Mouse (Mus musculus): ENCODE results near the gene Slc46a1. TPM values are rescaled to one million over a fixed set of nuclear protein-coding genes. Genes with fewer than 3 reads are reported as not detected.
A peak's percentile ranks its signal among the peaks of the same experiment; 100 is the strongest.

Slc46a1 gene
- polyA plus RNA-seq, 1 experiment from 2014 or later: 13.0 TPM

GRCm38 (mm10) chr11:78483639-78484038 is 18.1 kb downstream of the Slc46a1 start:
- Histone ChIP-seq H3K4me3 (ENCODE audit: low read depth, low read length) (no peak overlapping the region), H3K27me3 (ENCODE audit: control insufficient read depth, insufficient read depth, low read length) (peaks cover 16% of the 10 kb centered on the region), H3K36me3 (replicated peaks; ENCODE audit: control insufficient read depth, insufficient read depth, low read depth, low read length) (no peaks in the 10 kb centered on the region), H3K27ac (replicated peaks; ENCODE audit: low read depth, low read length) (no peak overlapping the region), H3K9me3 (replicated peaks; ENCODE audit: control insufficient read depth, low read length) (no peaks in the 10 kb centered on the region), H3K4me2 (ENCODE audit: low read depth, low read length) (no peak overlapping the region), H3K9ac (replicated peaks; ENCODE audit: low read length) (no peak overlapping the region), H3K4me1 (ENCODE audit: control insufficient read depth, insufficient read depth, low read length) (no peaks in the 10 kb centered on the region)
- ATAC-seq (replicated peaks; ENCODE audit: insufficient number of reproducible peaks, low FRiP score, low TSS enrichment, low read depth) (no peak), DNase-seq (ENCODE audit: low spot score) (no peak)
- 61% methylated on average over 7 of the region's 7 CpGs for WGBS

- Histone ChIP-seq H3K9me3 (replicated peaks; ENCODE audit: control insufficient read depth, low read length) (no peaks in the 10 kb centered on the region), H3K27me3 (ENCODE audit: control insufficient read depth, insufficient read depth, low read length) (peaks cover 45% of the 10 kb centered on the region), H3K4me1 (ENCODE audit: control insufficient read depth, insufficient read depth, low read length) (no peaks in the 10 kb centered on the region; the same call in none of the 2 replicates), H3K4me3 (ENCODE audit: low read depth, low read length) (no peak overlapping the region), H3K27ac (replicated peaks; ENCODE audit: low read depth, low read length) (no peak overlapping the region), H3K36me3 (replicated peaks; ENCODE audit: control insufficient read depth, insufficient read depth, low read depth, low read length) (no peaks in the 10 kb centered on the region), H3K9ac (replicated peaks; ENCODE audit: low read length) (no peak overlapping the region), H3K4me2 (ENCODE audit: low read depth, low read length) (no peak overlapping the region)
- DNase-seq (ENCODE audit: low spot score) (peak; percentile 83), ATAC-seq (replicated peaks; ENCODE audit: insufficient number of reproducible peaks, low FRiP score, low TSS enrichment, low read depth) (no peak)
- 4% methylated on average over 8 of the region's 8 CpGs for WGBS
Observed at GRCm38 (mm10) chr11:78488168-78488567, 22.7 kb downstream of the Slc46a1 start.

- Histone ChIP-seq H3K4me1 (ENCODE audit: control insufficient read depth, insufficient read depth, low read length) (no peaks in the 10 kb centered on the region; the same call in none of the 2 replicates), H3K9me3 (replicated peaks; ENCODE audit: control insufficient read depth, low read length) (no peaks in the 10 kb centered on the region), H3K36me3 (replicated peaks; ENCODE audit: control insufficient read depth, insufficient read depth, low read depth, low read length) (no peaks in the 10 kb centered on the region), H3K4me2 (ENCODE audit: low read depth, low read length) (peak overlapping the region; percentile 46), H3K27me3 (ENCODE audit: control insufficient read depth, insufficient read depth, low read length) (peaks cover 51% of the 10 kb centered on the region), H3K4me3 (ENCODE audit: low read depth, low read length) (peak overlapping the region; percentile 25), H3K9ac (replicated peaks; ENCODE audit: low read length) (no peak overlapping the region), H3K27ac (replicated peaks; ENCODE audit: low read depth, low read length) (no peak overlapping the region)
- no peak; the same call in 1 of the 2 replicates for ATAC-seq (replicated peaks; ENCODE audit: insufficient number of reproducible peaks, low FRiP score, low TSS enrichment, low read depth)
- 10% methylated on average over 47 of the region's 48 CpGs for WGBS
- DNase-seq (ENCODE audit: low spot score): peak; percentile 67
Observed at GRCm38 (mm10) chr11:78490781-78491241, 25.3 kb downstream of the Slc46a1 start.

GRCm38 (mm10) chr11:78495904-78496303 is 30.4 kb downstream of the Slc46a1 start:
- peaks cover 3% of the 10 kb centered on the region; the same call in 1 of the 2 replicates for H3K4me1 ChIP-seq (ENCODE audit: control insufficient read depth, insufficient read depth, low read length)
- H3K27ac ChIP-seq (replicated peaks; ENCODE audit: low read depth, low read length): no peak overlapping the region
- no peak overlapping the region for H3K4me2 ChIP-seq (ENCODE audit: low read depth, low read length)
- WGBS: 5% methylated on average over 6 of the region's 6 CpGs
- no peaks in the 10 kb centered on the region for H3K36me3 ChIP-seq (replicated peaks; ENCODE audit: control insufficient read depth, insufficient read depth, low read depth, low read length)
- no peak overlapping the region for H3K9ac ChIP-seq (replicated peaks; ENCODE audit: low read length)
- peaks cover 29% of the 10 kb centered on the region for H3K27me3 ChIP-seq (ENCODE audit: control insufficient read depth, insufficient read depth, low read length)
- DNase-seq (ENCODE audit: low spot score) (peak; percentile 83), ATAC-seq (replicated peaks; ENCODE audit: insufficient number of reproducible peaks, low FRiP score, low TSS enrichment, low read depth) (no peak)
- H3K9me3 ChIP-seq (replicated peaks; ENCODE audit: control insufficient read depth, low read length): no peaks in the 10 kb centered on the region
- no peak overlapping the region for H3K4me3 ChIP-seq (ENCODE audit: low read depth, low read length)

GRCm38 (mm10) chr11:78497071-78497541 is 31.6 kb downstream of the Slc46a1 start:
- WGBS: under 1% methylated on average over 44 of the region's 44 CpGs
- peak; percentile 39 for DNase-seq (ENCODE audit: low spot score)
- no peaks in the 10 kb centered on the region for H3K36me3 ChIP-seq (replicated peaks; ENCODE audit: control insufficient read depth, insufficient read depth, low read depth, low read length)

GRCm38 (mm10) chr11:78497544-78498522 is 32.3 kb downstream of the Slc46a1 start, which contains the start of gene Sarm1:
Gene Sarm1, minus strand, starts transcription at chr11:78497754.
- no peaks in the 10 kb centered on the region for H3K36me3 ChIP-seq (replicated peaks; ENCODE audit: control insufficient read depth, insufficient read depth, low read depth, low read length)
- WGBS: 3% methylated on average over 35 of the region's 36 CpGs
- H3K4me2 ChIP-seq (ENCODE audit: low read depth, low read length): peak within 1 kb of the TSS; percentile 99
- peaks cover 3% of the 10 kb centered on the region; the same call in 1 of the 2 replicates for H3K4me1 ChIP-seq (ENCODE audit: control insufficient read depth, insufficient read depth, low read length)
- DNase-seq (ENCODE audit: low spot score): peak; percentile 98
- H3K27me3 ChIP-seq (ENCODE audit: control insufficient read depth, insufficient read depth, low read length): peaks cover 22% of the 10 kb centered on the region
- ATAC-seq (replicated peaks; ENCODE audit: insufficient number of reproducible peaks, low FRiP score, low TSS enrichment, low read depth): peak; percentile 92
- H3K9ac ChIP-seq (replicated peaks; ENCODE audit: low read length): peak within 1 kb of the TSS; percentile 54
- no peaks in the 10 kb centered on the region for H3K9me3 ChIP-seq (replicated peaks; ENCODE audit: control insufficient read depth, low read length)
- peak within 1 kb of the TSS; percentile 59 for H3K4me3 ChIP-seq (ENCODE audit: low read depth, low read length)
- H3K27ac ChIP-seq (replicated peaks; ENCODE audit: low read depth, low read length): no peak within 1 kb of the TSS

More at GRCm38 (mm10) chr11:78497071-78497541, 31.6 kb downstream of the Slc46a1 start:
- peaks cover 22% of the 10 kb centered on the region for H3K27me3 ChIP-seq (ENCODE audit: control insufficient read depth, insufficient read depth, low read length)
- peak overlapping the region; percentile 99 for H3K4me2 ChIP-seq (ENCODE audit: low read depth, low read length)
- H3K9ac ChIP-seq (replicated peaks; ENCODE audit: low read length): peak overlapping the region; percentile 54
- H3K4me3 ChIP-seq (ENCODE audit: low read depth, low read length): peak overlapping the region; percentile 59
- ATAC-seq (replicated peaks; ENCODE audit: insufficient number of reproducible peaks, low FRiP score, low TSS enrichment, low read depth): peak; percentile 59; the same call in 1 of the 2 replicates
- peaks cover 3% of the 10 kb centered on the region; the same call in 1 of the 2 replicates for H3K4me1 ChIP-seq (ENCODE audit: control insufficient read depth, insufficient read depth, low read length)
- H3K9me3 ChIP-seq (replicated peaks; ENCODE audit: control insufficient read depth, low read length): no peaks in the 10 kb centered on the region
- no peak overlapping the region for H3K27ac ChIP-seq (replicated peaks; ENCODE audit: low read depth, low read length)

- Histone ChIP-seq H3K36me3 (replicated peaks; ENCODE audit: control insufficient read depth, insufficient read depth, low read depth, low read length) (no peaks in the 10 kb centered on the region), H3K4me1 (ENCODE audit: control insufficient read depth, insufficient read depth, low read length) (peaks cover 3% of the 10 kb centered on the region; the same call in 1 of the 2 replicates), H3K4me3 (ENCODE audit: low read depth, low read length) (peak within 1 kb of the TSS; percentile 59), H3K9me3 (replicated peaks; ENCODE audit: control insufficient read depth, low read length) (no peaks in the 10 kb centered on the region), H3K27me3 (ENCODE audit: control insufficient read depth, insufficient read depth, low read length) (peaks cover 22% of the 10 kb centered on the region), H3K27ac (replicated peaks; ENCODE audit: low read depth, low read length) (no peak within 1 kb of the TSS), H3K4me2 (ENCODE audit: low read depth, low read length) (peak within 1 kb of the TSS; percentile 99), H3K9ac (replicated peaks; ENCODE audit: low read length) (peak within 1 kb of the TSS; percentile 11; the same call in 1 of the 2 replicates)
- no peak for ATAC-seq (replicated peaks; ENCODE audit: insufficient number of reproducible peaks, low FRiP score, low TSS enrichment, low read depth)
- DNase-seq (ENCODE audit: low spot score): no peak
- 46% methylated on average over 7 of the region's 7 CpGs for WGBS
Observed at GRCm38 (mm10) chr11:78499004-78499403, 33.5 kb downstream of the Slc46a1 start, which contains the start of gene Vtn. Gene Vtn, plus strand, starts transcription at chr11:78499091.
